Mouse (Mus musculus) cerebellum, adult 2 months (tissue): Measurements from ENCODE around the gene 4931422A03Rik.

Experiments used
- CTCF ChIP-seq: fragments of 200-500 bp; IDR thresholded peaks from 2 replicates; pipeline ENCODE4 v1.5.1; 2011; ENCODE audit warnings: low read depth, mild to moderate bottlenecking, control low read depth, low read length, moderate library complexity, borderline replicate concordance; ENCODE audit not compliant: insufficient read depth
- POLR2A ChIP-seq: fragments of 200-500 bp; IDR thresholded peaks from 2 replicates; pipeline ENCODE4 v1.6.1; 2011; ENCODE audit warnings: low read length, control low read depth, borderline replicate concordance; ENCODE audit not compliant: insufficient read depth

GRCm38 (mm10) chr2:104064152-104064551 is 36.0 kb upstream of the 4931422A03Rik start:
- TF ChIP-seq POLR2A (no peak), CTCF (no peak)
